Mouse (Mus musculus): ENCODE results near the gene Cacnb4. TPM values are rescaled to one million over a fixed set of nuclear protein-coding genes. Genes with fewer than 3 reads are reported as not detected.

The Cacnb4 gene
- polyA plus RNA-seq, 1 experiment = 0.68 TPM

DNA sequence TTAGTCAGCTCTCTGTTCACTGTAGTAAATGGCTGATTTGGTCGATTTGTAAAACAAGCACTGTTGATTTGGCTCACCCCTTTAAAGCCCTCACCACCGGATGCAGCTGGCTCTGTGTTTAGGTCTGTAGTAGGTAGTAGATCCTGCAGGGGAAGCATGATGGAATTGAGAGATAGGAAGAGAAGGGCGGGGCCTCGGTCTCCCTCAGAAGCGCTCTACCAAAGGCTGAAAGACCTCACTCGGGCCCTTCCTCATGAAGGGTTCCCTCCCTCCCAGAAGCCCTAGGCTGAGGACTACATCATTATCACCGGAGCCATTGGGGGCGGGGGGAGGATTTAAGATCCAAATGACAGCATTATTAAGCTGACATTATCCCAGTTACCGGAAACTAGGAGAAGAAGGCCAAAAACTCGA is 297.8 kb downstream of the Cacnb4 start:
- no peak overlapping the region for H3K27ac ChIP-seq (ENCODE audit: control insufficient read depth, insufficient read depth, low read depth, low read length)
- H3K36me3 ChIP-seq (ENCODE audit: control insufficient read depth, insufficient read depth, low read length) = no peaks in the 10 kb centered on the region
- peaks cover 5% of the 10 kb centered on the region; the same call in 1 of the 2 replicates for H3K4me1 ChIP-seq (ENCODE audit: control insufficient read depth, insufficient read depth, low read length)
- peak overlapping the region; percentile 38 for H3K4me3 ChIP-seq (ENCODE audit: control insufficient read depth, low read depth, low read length)
- H3K27me3 ChIP-seq (ENCODE audit: control insufficient read depth, insufficient read depth, low read length) = no peaks in the 10 kb centered on the region
- no peak for TF ChIP-seq CTCF (IDR thresholded peaks at IDR 0.05; ENCODE audit: control insufficient read depth, insufficient read depth, insufficient replicate concordance, low read depth, low read length)
- TF ChIP-seq POLR2A (IDR thresholded peaks at IDR 0.05; ENCODE audit: control insufficient read depth, low read depth, low read length) = no peak

DNA sequence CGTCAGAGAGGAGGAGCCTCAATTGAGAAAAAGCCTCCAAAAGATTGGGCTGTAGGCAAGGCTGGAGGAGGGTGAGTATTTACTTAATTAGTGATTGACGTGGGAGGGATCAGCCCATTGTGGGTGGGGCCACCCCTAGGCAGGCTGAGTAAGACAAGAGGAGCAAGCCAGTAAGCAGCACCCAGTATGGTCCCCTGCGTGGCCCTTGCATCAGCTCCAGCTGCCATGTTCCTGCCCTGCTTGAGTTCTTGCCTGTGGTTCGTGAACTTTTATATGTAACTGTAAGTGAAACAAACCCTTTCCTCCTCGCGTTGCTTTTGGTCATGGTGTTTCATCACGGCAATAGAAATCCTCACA is 298.2 kb downstream of the Cacnb4 start, which contains the start of gene Neb:
Neb (minus strand) TSS at position 27 of the 357 bp plus-strand sequence.
- H3K4me3 ChIP-seq (ENCODE audit: control insufficient read depth, low read depth, low read length) = peak within 1 kb of the TSS; percentile 38
- H3K36me3 ChIP-seq (ENCODE audit: control insufficient read depth, insufficient read depth, low read length) = no peaks in the 10 kb centered on the region
- H3K4me1 ChIP-seq (ENCODE audit: control insufficient read depth, insufficient read depth, low read length) = peaks cover 5% of the 10 kb centered on the region; the same call in 1 of the 2 replicates
- TF ChIP-seq CTCF (IDR thresholded peaks at IDR 0.05; ENCODE audit: control insufficient read depth, insufficient read depth, insufficient replicate concordance, low read depth, low read length) (no peak), POLR2A (IDR thresholded peaks at IDR 0.05; ENCODE audit: control insufficient read depth, low read depth, low read length) (no peak)
- no peak within 1 kb of the TSS for H3K27ac ChIP-seq (ENCODE audit: control insufficient read depth, insufficient read depth, low read depth, low read length)
- no peaks in the 10 kb centered on the region for H3K27me3 ChIP-seq (ENCODE audit: control insufficient read depth, insufficient read depth, low read length)

Other genes starting within 250 kb of the Cacnb4 start
- gene Stam2, start 65.5 kb upstream of the Cacnb4 start, polyA plus RNA-seq (2012; rRNA removed) = 20.5 and 21.2 TPM in 2 replicates
- 1.3 TPM in 2 replicates for gene Fmnl2, start 181.0 kb upstream of the Cacnb4 start, polyA plus RNA-seq (2012; rRNA removed)